Mouse (Mus musculus) lung, embryonic 14.5 days (tissue): ENCODE measurements around the gene A4galt. TPM values are rescaled to one million over a fixed set of nuclear protein-coding genes. Genes with fewer than 3 reads are reported as not detected.
A peak's percentile ranks its signal among the peaks of the same experiment; 100 is the strongest.

Experiments used
- ATAC-seq: fragments of 200-750 bp; cut with Nextera tagmentation; 2 replicates; pipeline ENCODE4 v1.8.0; 2017; ENCODE audit warnings: mild to moderate bottlenecking, moderate TSS enrichment, moderate library complexity; ENCODE audit not compliant: insufficient read depth
- DNase-seq: peaks from one replicate; pipeline ENCODE4 v3.0.0-alpha.2; 2015
- H3K27ac ChIP-seq: fragments of 300-500 bp; sonication (generic); 2 replicates; pipeline ENCODE4 v1.5.1; 2014; ENCODE audit warnings: low read depth, mild to moderate bottlenecking, moderate library complexity
- H3K27me3 ChIP-seq: fragments of 300-500 bp; sonication (generic); 2 replicates; pipeline ENCODE4 v1.6.1; 2014; ENCODE audit warnings: low read length, control low read depth; ENCODE audit not compliant: insufficient read depth
- H3K36me3 ChIP-seq: fragments of 300-500 bp; sonication (generic); 2 replicates; pipeline ENCODE4 v1.6.1; 2014; ENCODE audit warnings: control low read depth; ENCODE audit not compliant: insufficient read depth
- H3K4me1 ChIP-seq: fragments of 300-500 bp; sonication (generic); 2 replicates; pipeline ENCODE4 v1.6.1; 2014; ENCODE audit warnings: antibody characterized with exemption, control low read depth; ENCODE audit not compliant: insufficient read depth
- H3K4me2 ChIP-seq: fragments of 300-500 bp; sonication (generic); 2 replicates; pipeline ENCODE4 v1.6.1; 2014; ENCODE audit warnings: mild to moderate bottlenecking
- H3K4me3 ChIP-seq: fragments of 300-500 bp; sonication (generic); 2 replicates; pipeline ENCODE4 v1.5.1; 2014; ENCODE audit warnings: low read depth, low read length
- H3K9ac ChIP-seq: fragments of 300-500 bp; sonication (generic); 2 replicates; pipeline ENCODE4 v1.6.1; 2014
- H3K9me3 ChIP-seq: fragments of 300-500 bp; sonication (generic); 2 replicates; pipeline ENCODE4 v1.6.1; 2016; ENCODE audit warnings: low read depth, low read length, control low read depth
- CTCF ChIP-seq: IDR thresholded peaks from 2 replicates; pipeline ENCODE4 v1.5.1; 2016; ENCODE audit warnings: antibody characterized with exemption, low read depth
- WGBS: fragments of 180-500 bp; shearing (Covaris S2); extraction: QIAGEN DNeasy Blood & Tissue Kit; methylation state at CpG from one replicate; pipeline ENCODE4 v1.1.7; 2014; 5-methylcytosine and 5-hydroxymethylcytosine counted together
- polyA plus RNA-seq: library from polyadenylated mRNA; unstranded; fragments of >200 nt; fragmentation: Nextera tagmentation; extraction: Ambion mirVana; gene quantifications from 2 replicates; pipeline ENCODE4 v1.2.1, GENCODE M21; 2014

A4galt gene
- polyA plus RNA-seq, 1 experiment from 2014 or later, result 2.4 TPM

DNA sequence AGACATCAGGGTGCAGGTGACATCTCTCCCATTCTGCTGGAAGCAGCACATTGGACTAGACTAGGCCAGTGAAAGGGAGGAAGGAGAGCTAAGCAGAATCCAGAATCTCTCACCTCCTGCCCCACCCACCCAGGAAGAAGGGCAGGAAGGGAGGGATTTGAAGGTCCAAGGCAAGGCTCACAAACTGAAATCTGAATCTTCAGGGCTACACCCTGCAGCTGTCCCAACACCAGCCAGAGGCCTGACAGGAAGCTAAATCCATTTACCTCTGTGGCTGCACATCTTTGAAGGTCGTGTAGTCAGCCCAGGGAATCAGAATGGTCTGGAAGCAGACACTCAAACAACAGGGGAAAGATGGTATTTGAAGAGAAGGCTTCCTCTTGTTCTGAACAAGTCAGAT, 13.7 kb upstream of the A4galt start:
- Histone ChIP-seq H3K4me3 (no peak overlapping the region), H3K4me1 (no peaks in the 10 kb centered on the region), H3K9me3 (no peaks in the 10 kb centered on the region), H3K27ac (no peak overlapping the region), H3K9ac (no peak overlapping the region), H3K27me3 (no peaks in the 10 kb centered on the region), H3K36me3 (no peaks in the 10 kb centered on the region), H3K4me2 (no peak overlapping the region)
- no peak for TF ChIP-seq CTCF
- ATAC-seq, result no peak
- DNase-seq, result no peak
- 13% methylated on average over 1 of the region's 1 CpGs for WGBS

GRCm38 (mm10) chr15:83263405-83263804, 11.8 kb upstream of the A4galt start:
- 77% methylated on average over 5 of the region's 5 CpGs for WGBS
- Histone ChIP-seq H3K4me3 (no peak overlapping the region), H3K27me3 (no peaks in the 10 kb centered on the region), H3K9ac (no peak overlapping the region), H3K36me3 (no peaks in the 10 kb centered on the region), H3K9me3 (no peaks in the 10 kb centered on the region), H3K27ac (no peak overlapping the region), H3K4me1 (no peaks in the 10 kb centered on the region), H3K4me2 (no peak overlapping the region)
- no peak for TF ChIP-seq CTCF
- no peak for DNase-seq
- ATAC-seq, result no peak

GRCm38 (mm10) chr15:83257906-83258305, 6.3 kb upstream of the A4galt start:
- ATAC-seq (no peak), DNase-seq (peak; percentile 82)
- Histone ChIP-seq H3K4me2 (0 out of 2 replicates have a peak overlapping the region, but pooled peaks have one; percentile 3), H3K4me3 (no peak overlapping the region), H3K4me1 (no peaks in the 10 kb centered on the region), H3K9me3 (no peaks in the 10 kb centered on the region), H3K9ac (no peak overlapping the region), H3K27ac (no peak overlapping the region), H3K27me3 (no peaks in the 10 kb centered on the region), H3K36me3 (no peaks in the 10 kb centered on the region)
- TF ChIP-seq CTCF, result no peak
- 54% methylated on average over 13 of the region's 13 CpGs for WGBS

DNA sequence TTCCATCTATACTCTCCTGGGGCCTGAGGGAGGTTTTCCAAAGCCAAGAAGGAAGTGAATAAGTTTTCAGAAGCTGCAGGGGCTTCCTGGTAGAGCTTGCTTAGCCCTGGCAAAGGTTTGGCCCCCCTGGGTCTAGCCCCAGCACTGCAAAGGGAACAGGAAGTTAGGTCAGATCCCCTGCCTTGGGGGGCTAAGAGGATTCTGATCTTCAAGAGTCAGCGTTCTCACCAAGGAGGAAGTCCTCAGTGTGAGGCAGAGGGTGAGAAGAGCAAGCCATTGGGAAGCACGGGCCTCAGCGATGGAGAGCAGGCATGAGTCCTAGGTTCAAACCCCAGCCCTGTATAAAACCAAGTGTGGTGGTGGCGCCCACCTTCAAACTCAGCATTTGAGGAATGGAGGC, 4.9 kb upstream of the A4galt start:
- Histone ChIP-seq H3K4me2 (no peak overlapping the region), H3K27ac (no peak overlapping the region), H3K9me3 (no peaks in the 10 kb centered on the region), H3K4me1 (no peaks in the 10 kb centered on the region), H3K36me3 (no peaks in the 10 kb centered on the region), H3K9ac (no peak overlapping the region), H3K27me3 (peaks cover 12% of the 10 kb centered on the region), H3K4me3 (no peak overlapping the region)
- DNase-seq (no peak), ATAC-seq (no peak)
- no peak for TF ChIP-seq CTCF
- WGBS, result 70% methylated on average over 4 of the region's 4 CpGs

- Histone ChIP-seq H3K27ac (no peak overlapping the region), H3K4me1 (no peaks in the 10 kb centered on the region), H3K9me3 (no peaks in the 10 kb centered on the region), H3K9ac (no peak overlapping the region), H3K4me2 (no peak overlapping the region), H3K27me3 (peaks cover 17% of the 10 kb centered on the region), H3K4me3 (no peak overlapping the region), H3K36me3 (no peaks in the 10 kb centered on the region)
- no peak for DNase-seq
- 73% methylated on average over 7 of the region's 7 CpGs for WGBS
- no peak for TF ChIP-seq CTCF
- no peak for ATAC-seq
Observed at GRCm38 (mm10) chr15:83255944-83256343, 4.4 kb upstream of the A4galt start.

DNA sequence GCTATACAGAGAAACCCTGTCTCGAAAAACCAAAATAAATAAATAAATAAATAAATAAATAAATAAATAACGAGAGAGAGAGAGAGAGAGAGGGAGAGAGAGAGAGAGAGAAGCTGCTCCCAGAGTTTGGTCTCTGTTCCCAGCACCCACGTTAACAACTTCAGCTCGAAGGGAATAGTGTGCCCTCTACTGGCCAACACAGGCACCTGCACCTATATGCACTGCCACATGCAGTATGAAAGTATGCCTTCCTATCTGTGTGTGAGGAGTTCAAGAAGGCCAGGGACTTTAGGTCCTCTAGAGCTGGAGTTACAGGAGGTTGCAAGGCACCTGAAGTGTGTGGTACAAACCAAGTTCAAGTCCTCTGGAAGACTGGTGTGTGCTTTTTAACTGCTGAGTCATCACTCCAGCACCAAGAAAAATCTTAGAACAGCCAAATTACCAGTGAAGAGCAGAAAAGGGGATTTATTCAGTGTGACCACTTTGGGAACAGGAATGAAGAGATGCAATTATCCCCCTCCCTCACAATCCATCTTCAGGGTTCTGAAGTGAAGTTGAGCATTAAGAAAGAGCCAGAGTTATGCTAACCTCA, 3.7 kb upstream of the A4galt start:
- Histone ChIP-seq H3K27me3 (peaks cover 24% of the 10 kb centered on the region), H3K9me3 (no peaks in the 10 kb centered on the region), H3K27ac (no peak overlapping the region), H3K9ac (no peak overlapping the region), H3K4me3 (no peak overlapping the region), H3K4me2 (no peak overlapping the region), H3K4me1 (no peaks in the 10 kb centered on the region), H3K36me3 (no peaks in the 10 kb centered on the region)
- WGBS, result 87% methylated on average over 4 of the region's 4 CpGs
- DNase-seq (no peak), ATAC-seq (no peak)
- peak; percentile 36; the same call in 1 of the 2 replicates for TF ChIP-seq CTCF

- Histone ChIP-seq H3K27me3 (peaks cover 28% of the 10 kb centered on the region), H3K36me3 (no peaks in the 10 kb centered on the region), H3K4me2 (no peak overlapping the region), H3K9me3 (no peaks in the 10 kb centered on the region), H3K9ac (no peak overlapping the region), H3K4me3 (no peak overlapping the region), H3K4me1 (no peaks in the 10 kb centered on the region), H3K27ac (no peak overlapping the region)
- DNase-seq (no peak), ATAC-seq (no peak)
- 45% methylated on average over 10 of the region's 10 CpGs for WGBS
- no peak for TF ChIP-seq CTCF
Observed at GRCm38 (mm10) chr15:83254372-83255070, 2.9 kb upstream of the A4galt start.
